Mouse (Mus musculus) CD4-positive, CD25-positive, alpha-beta regulatory T cell, adult 9 weeks (primary cell): ENCODE data around the gene DXBay18. TPM values are rescaled to one million over a fixed set of nuclear protein-coding genes. Genes with fewer than 3 reads are reported as not detected.

Experiments used
- polyA plus RNA-seq: library from polyadenylated mRNA; unstranded; fragments of 100-300 nt; shearing (Covaris generic); gene quantifications from one replicate; pipeline ENCODE4 v1.2.1, GENCODE M21; 2017

The DXBay18 gene
- 0.20 TPM for polyA plus RNA-seq

GRCm38 (mm10) chrX:73149350-73149749, at the start of gene DXBay18:
DXBay18 (minus strand) TSS chrX:73149450.

GRCm38 (mm10) chrX:73191934-73192333, 42.7 kb upstream of the DXBay18 start, which contains the start of gene Xlr3b:
Xlr3b (plus strand) TSS chrX:73192207.

GRCm38 (mm10) chrX:73176889-73177288, 27.6 kb upstream of the DXBay18 start, which contains the start of gene Spin2d:
Spin2d (minus strand) TSS chrX:73176989.

GRCm38 (mm10) chrX:73148496-73148895, 754 bp downstream of the DXBay18 start, which contains the start of gene Xlr5b:
Xlr5b (plus strand) TSS chrX:73148796.

GRCm38 (mm10) chrX:73116747-73117146, 32.5 kb downstream of the DXBay18 start, which contains the start of gene Gm14685:
Gm14685 (plus strand) TSS chrX:73117047.

GRCm38 (mm10) chrX:73096941-73097508, 52.2 kb downstream of the DXBay18 start, which contains the start of gene Xlr3a:
Xlr3a (minus strand) TSS chrX:73097095.

Other genes with a start within 250 kb of the DXBay18 start
- gene Cetn2, start 231.0 kb downstream of the DXBay18 start, polyA plus RNA-seq, result 142 TPM
- gene Nsdhl, start 230.9 kb downstream of the DXBay18 start, polyA plus RNA-seq, result 22.2 TPM
- gene Zfp185, start 162.1 kb downstream of the DXBay18 start, polyA plus RNA-seq, result 0.07 TPM
- not detected for gene Pnma5, start 112.3 kb downstream of the DXBay18 start, polyA plus RNA-seq
- gene Pnma3, start 84.7 kb downstream of the DXBay18 start, polyA plus RNA-seq, result not detected
- 118 TPM for gene Xlr4a, start 67.0 kb downstream of the DXBay18 start, polyA plus RNA-seq
- 1.1 TPM for gene Xlr3a, start 52.4 kb downstream of the DXBay18 start, polyA plus RNA-seq
- 0.11 TPM for gene Gm14685, start 32.4 kb downstream of the DXBay18 start, polyA plus RNA-seq
- gene Xlr5b, start 654 bp downstream of the DXBay18 start, polyA plus RNA-seq, result not detected
- gene Spin2d, start 27.5 kb upstream of the DXBay18 start, polyA plus RNA-seq, result not detected
- 13.7 TPM for gene Xlr3b, start 42.8 kb upstream of the DXBay18 start, polyA plus RNA-seq
- 160 TPM for gene Xlr4b, start 64.9 kb upstream of the DXBay18 start, polyA plus RNA-seq
- 2.7 TPM for gene F8a, start 78.8 kb upstream of the DXBay18 start, polyA plus RNA-seq
- gene Xlr4c, start 93.7 kb upstream of the DXBay18 start, polyA plus RNA-seq, result 113 TPM
- gene Xlr3c, start 115.9 kb upstream of the DXBay18 start, polyA plus RNA-seq, result not detected
- gene Xlr5a, start 143.5 kb upstream of the DXBay18 start, polyA plus RNA-seq, result not detected
- gene Xlr5c, start 143.5 kb upstream of the DXBay18 start, polyA plus RNA-seq, result not detected
- not detected for gene Gm45015, start 187.4 kb upstream of the DXBay18 start, polyA plus RNA-seq
- gene Zfp275, start 193.2 kb upstream of the DXBay18 start, polyA plus RNA-seq, result 21.8 TPM
- gene Gm18336, start 249.3 kb upstream of the DXBay18 start, polyA plus RNA-seq, result not detected